Mouse (Mus musculus) liver, embryonic 16.5 days (tissue): ENCODE measurements around the gene Adm. TPM values are rescaled to one million over a fixed set of nuclear protein-coding genes. Genes with fewer than 3 reads are reported as not detected.

Source experiments
- ATAC-seq: fragments of 200-750 bp; cut with Nextera tagmentation; 2 replicates; pipeline ENCODE4 v1.8.0; 2017; ENCODE audit warnings: low read depth, mild to moderate bottlenecking, moderate number of reproducible peaks, moderate library complexity
- H3K27ac ChIP-seq: fragments of 300-500 bp; sonication (generic); 2 replicates; pipeline ENCODE4 v1.5.1; 2014; ENCODE audit warnings: mild to moderate bottlenecking, low read length
- H3K27me3 ChIP-seq: fragments of 300-500 bp; sonication (generic); 2 replicates; pipeline ENCODE4 v1.6.1; 2014; ENCODE audit warnings: low read depth, low read length, mixed read lengths; ENCODE audit not compliant: control insufficient read depth, insufficient read depth
- H3K36me3 ChIP-seq: fragments of 300-500 bp; sonication (generic); 2 replicates; pipeline ENCODE4 v1.6.1; 2014; ENCODE audit warnings: mild to moderate bottlenecking; ENCODE audit not compliant: control insufficient read depth, insufficient read depth
- H3K4me1 ChIP-seq: fragments of 300-500 bp; sonication (generic); 2 replicates; pipeline ENCODE4 v1.6.1; 2014; ENCODE audit warnings: low read depth, low read length, mixed read lengths; ENCODE audit not compliant: control insufficient read depth
- H3K4me2 ChIP-seq: fragments of 300-500 bp; sonication (generic); 2 replicates; pipeline ENCODE4 v1.6.1; 2014; ENCODE audit warnings: low read depth, low read length, mixed read lengths
- H3K4me3 ChIP-seq: fragments of 300-500 bp; sonication (generic); 2 replicates; pipeline ENCODE4 v1.5.1; 2014; ENCODE audit warnings: low read depth, mild to moderate bottlenecking, low read length
- H3K9ac ChIP-seq: fragments of 300-500 bp; sonication (generic); 2 replicates; pipeline ENCODE4 v1.6.1; 2014; ENCODE audit warnings: low read depth, low read length
- H3K9me3 ChIP-seq: fragments of 300-500 bp; sonication (generic); replicated peaks from 2 replicates; pipeline ENCODE4 v1.6.1; 2016; ENCODE audit warnings: low read length; ENCODE audit not compliant: control insufficient read depth
- WGBS: fragments of 180-500 bp; shearing (Covaris S2); extraction: QIAGEN DNeasy Blood & Tissue Kit; methylation state at CpG from one replicate; pipeline ENCODE4 v1.1.7; 2014; ENCODE audit not compliant: insufficient replicate concordance; 5-methylcytosine and 5-hydroxymethylcytosine counted together
- polyA plus RNA-seq: library from polyadenylated mRNA; unstranded; fragments of >200 nt; fragmentation: Nextera tagmentation; extraction: Ambion mirVana; gene quantifications from 2 replicates; pipeline ENCODE4 v1.2.1, GENCODE M21; 2015

The Adm gene
- polyA plus RNA-seq, 1 experiment from 2014 or later: 2.1 TPM

- Histone ChIP-seq H3K9me3 (no peaks in the 10 kb centered on the region; the same call in 1 of the 2 replicates), H3K36me3 (no peaks in the 10 kb centered on the region), H3K4me1 (no peaks in the 10 kb centered on the region; the same call in 1 of the 2 replicates), H3K27ac (no peak overlapping the region), H3K27me3 (no peaks in the 10 kb centered on the region), H3K4me2 (no peak overlapping the region), H3K4me3 (no peak overlapping the region), H3K9ac (no peak overlapping the region)
- 53% methylated on average over 6 of the region's 6 CpGs for WGBS
- ATAC-seq: no peak
Observed at GRCm38 (mm10) chr7:110649133-110649987, 21.9 kb downstream of the Adm start.

GRCm38 (mm10) chr7:110650491-110650890, 23.0 kb downstream of the Adm start:
- Histone ChIP-seq H3K9ac (no peak overlapping the region), H3K27ac (no peak overlapping the region), H3K4me3 (no peak overlapping the region), H3K27me3 (no peaks in the 10 kb centered on the region), H3K36me3 (no peaks in the 10 kb centered on the region), H3K4me2 (no peak overlapping the region), H3K9me3 (no peaks in the 10 kb centered on the region; the same call in 1 of the 2 replicates), H3K4me1 (no peaks in the 10 kb centered on the region; the same call in 1 of the 2 replicates)
- no peak for ATAC-seq
- WGBS: 45% methylated on average over 4 of the region's 4 CpGs

- Histone ChIP-seq H3K4me2 (no peak overlapping the region), H3K9me3 (no peaks in the 10 kb centered on the region; the same call in 1 of the 2 replicates), H3K27ac (no peak overlapping the region), H3K9ac (no peak overlapping the region), H3K4me1 (no peaks in the 10 kb centered on the region; the same call in 1 of the 2 replicates), H3K36me3 (no peaks in the 10 kb centered on the region), H3K27me3 (no peaks in the 10 kb centered on the region), H3K4me3 (no peak overlapping the region)
- no peak for ATAC-seq
- 65% methylated on average over 6 of the region's 6 CpGs for WGBS
Observed at GRCm38 (mm10) chr7:110651091-110651490, 23.6 kb downstream of the Adm start.

- Histone ChIP-seq H3K27ac (no peak overlapping the region), H3K36me3 (no peaks in the 10 kb centered on the region), H3K9me3 (no peaks in the 10 kb centered on the region), H3K27me3 (no peaks in the 10 kb centered on the region), H3K4me3 (no peak overlapping the region), H3K9ac (no peak overlapping the region), H3K4me1 (no peaks in the 10 kb centered on the region), H3K4me2 (no peak overlapping the region)
- no peak for ATAC-seq
- 58% methylated on average over 3 of the region's 3 CpGs for WGBS
Observed at GRCm38 (mm10) chr7:110655230-110655629, 27.8 kb downstream of the Adm start.

- H3K4me3 ChIP-seq: no peak overlapping the region
- WGBS: 22% methylated on average over 6 of the region's 6 CpGs
- no peaks in the 10 kb centered on the region for H3K36me3 ChIP-seq
- no peak for ATAC-seq
- no peak overlapping the region for H3K27ac ChIP-seq
- no peaks in the 10 kb centered on the region for H3K9me3 ChIP-seq
- H3K4me1 ChIP-seq: no peaks in the 10 kb centered on the region
- H3K4me2 ChIP-seq: no peak overlapping the region
- H3K9ac ChIP-seq: no peak overlapping the region
- no peaks in the 10 kb centered on the region for H3K27me3 ChIP-seq
Observed at GRCm38 (mm10) chr7:110655966-110656365, 28.5 kb downstream of the Adm start.

- ATAC-seq: no peak
- H3K4me3 ChIP-seq: no peak overlapping the region
- WGBS: 26% methylated on average over 3 of the region's 3 CpGs
- H3K4me2 ChIP-seq: no peak overlapping the region
- no peak overlapping the region for H3K9ac ChIP-seq
- H3K27me3 ChIP-seq: no peaks in the 10 kb centered on the region
- H3K27ac ChIP-seq: no peak overlapping the region
- no peaks in the 10 kb centered on the region for H3K9me3 ChIP-seq
- H3K36me3 ChIP-seq: no peaks in the 10 kb centered on the region
- H3K4me1 ChIP-seq: no peaks in the 10 kb centered on the region
Observed at GRCm38 (mm10) chr7:110658378-110658928, 31.0 kb downstream of the Adm start.

- Histone ChIP-seq H3K27me3 (no peaks in the 10 kb centered on the region), H3K4me2 (no peak overlapping the region), H3K36me3 (no peaks in the 10 kb centered on the region), H3K9ac (no peak overlapping the region), H3K9me3 (no peaks in the 10 kb centered on the region), H3K4me1 (no peaks in the 10 kb centered on the region), H3K27ac (no peak overlapping the region), H3K4me3 (no peak overlapping the region)
- ATAC-seq: no peak
- 42% methylated on average over 5 of the region's 5 CpGs for WGBS
Observed at GRCm38 (mm10) chr7:110666537-110666936, 39.1 kb downstream of the Adm start.

- no peaks in the 10 kb centered on the region for H3K4me1 ChIP-seq
- H3K9me3 ChIP-seq: no peaks in the 10 kb centered on the region
- H3K27me3 ChIP-seq: no peaks in the 10 kb centered on the region
- no peaks in the 10 kb centered on the region for H3K36me3 ChIP-seq
- ATAC-seq: no peak
- H3K4me2 ChIP-seq: no peak overlapping the region
- 65% methylated on average over 6 of the region's 6 CpGs for WGBS
- no peak overlapping the region for H3K27ac ChIP-seq
- no peak overlapping the region for H3K4me3 ChIP-seq
- H3K9ac ChIP-seq: no peak overlapping the region
Observed at GRCm38 (mm10) chr7:110668247-110668646, 40.8 kb downstream of the Adm start.

GRCm38 (mm10) chr7:110668756-110669155, 41.3 kb downstream of the Adm start:
- Histone ChIP-seq H3K4me3 (no peak overlapping the region), H3K9ac (no peak overlapping the region), H3K4me1 (no peaks in the 10 kb centered on the region), H3K27me3 (no peaks in the 10 kb centered on the region), H3K36me3 (no peaks in the 10 kb centered on the region), H3K4me2 (no peak overlapping the region), H3K27ac (no peak overlapping the region), H3K9me3 (no peaks in the 10 kb centered on the region)
- ATAC-seq: no peak
- WGBS: 27% methylated on average over 5 of the region's 5 CpGs
